Mouse (Mus musculus): ENCODE data around the gene Zfp335. TPM values are rescaled to one million over a fixed set of nuclear protein-coding genes. Genes with fewer than 3 reads are reported as not detected.
A peak's percentile ranks its signal among the peaks of the same experiment; 100 is the strongest.
"Not testable (repeated sequence)": the region's sequence is repeated elsewhere in the genome, so short reads cannot be mapped to it uniquely, and the experiment has no call there.

Zfp335 gene
- polyA plus RNA-seq, 1 experiment from 2014 or later = 9.2 TPM

DNA sequence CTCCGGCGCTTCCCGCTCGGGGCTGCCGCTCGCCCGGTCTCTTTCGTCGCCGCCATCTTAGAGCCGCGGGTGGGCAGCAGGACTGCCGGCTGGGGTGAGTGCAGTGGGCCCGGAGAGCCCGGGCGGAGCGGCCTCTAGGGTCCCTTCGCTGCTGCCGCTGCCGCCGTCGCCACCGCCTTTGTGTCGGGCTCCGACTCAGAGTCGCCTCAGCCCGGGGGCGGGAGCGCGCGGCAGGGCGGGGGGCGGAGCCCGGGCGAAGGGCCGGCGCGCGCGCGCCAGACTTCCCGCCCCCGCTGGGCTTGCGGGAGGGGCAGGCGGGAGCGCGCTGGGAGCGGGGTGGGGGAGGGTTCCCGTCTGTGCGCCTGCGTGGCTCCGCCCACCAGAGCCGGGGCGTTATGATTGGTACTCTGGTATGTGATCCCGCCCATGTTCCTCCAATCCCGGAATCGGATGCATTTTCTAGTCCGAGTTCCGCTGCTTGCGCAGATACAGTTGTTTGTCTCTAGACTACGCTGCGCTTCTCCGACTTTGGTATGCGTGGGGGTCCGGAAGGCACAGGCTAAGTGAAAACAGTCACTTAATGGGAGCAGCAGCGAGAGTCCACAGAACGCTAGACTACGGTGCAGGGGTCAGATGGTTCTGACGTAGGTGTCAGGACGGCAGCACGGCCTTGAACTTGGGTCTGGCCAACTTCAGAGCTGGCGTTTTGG, 31.8 kb downstream of the Zfp335 start:
- H3K4me3 ChIP-seq (ENCODE audit: low read length) = peak overlapping the region; percentile 94
- H3K27me3 ChIP-seq (ENCODE audit: control insufficient read depth, insufficient read depth, low read length) = no peaks in the 10 kb centered on the region
- H3K9me3 ChIP-seq (replicated peaks; ENCODE audit: control insufficient read depth, low read length) = no peaks in the 10 kb centered on the region
- H3K27ac ChIP-seq (ENCODE audit: low read length) = peak overlapping the region; percentile 100
- H3K9ac ChIP-seq (ENCODE audit: low read length) = peak overlapping the region; percentile 100
- H3K4me1 ChIP-seq (ENCODE audit: control insufficient read depth, insufficient read depth, low read length) = peaks cover 20% of the 10 kb centered on the region
- peaks cover 13% of the 10 kb centered on the region for H3K36me3 ChIP-seq (ENCODE audit: control insufficient read depth, insufficient read depth)
- WGBS = under 1% methylated on average over 63 of the region's 72 CpGs
- peak; percentile 89 for ATAC-seq (replicated peaks; ENCODE audit: extremely low read depth, insufficient read depth, low FRiP score)
- peak overlapping the region; percentile 78 for H3K4me2 ChIP-seq (ENCODE audit: low read depth, low read length)

DNA sequence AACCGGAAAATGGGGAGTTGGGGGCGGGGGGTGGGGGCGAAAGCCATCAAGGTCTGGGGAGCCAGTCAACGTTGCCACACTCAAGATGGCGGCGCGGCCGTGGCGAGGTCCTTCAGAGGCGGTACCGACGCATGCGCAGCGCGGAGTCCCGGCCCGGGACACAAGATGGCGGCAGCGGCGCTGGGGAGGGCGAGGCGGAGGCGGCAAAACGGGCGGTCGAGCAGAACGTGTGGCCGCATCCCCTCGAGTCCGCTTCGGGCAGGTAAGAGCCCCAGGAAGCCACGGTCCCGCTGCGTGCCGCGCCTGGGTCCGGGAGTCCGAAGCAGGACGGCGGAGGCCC, 32.4 kb downstream of the Zfp335 start, which contains the start of gene Pcif1:
TSS of gene Pcif1 (plus strand) at position 77 of the 340 bp plus-strand sequence.
- under 1% methylated on average over 39 of the region's 40 CpGs for WGBS
- Histone ChIP-seq H3K4me1 (ENCODE audit: control insufficient read depth, insufficient read depth, low read length) (peaks cover 25% of the 10 kb centered on the region), H3K36me3 (ENCODE audit: control insufficient read depth, insufficient read depth) (peaks cover 13% of the 10 kb centered on the region), H3K27me3 (ENCODE audit: control insufficient read depth, insufficient read depth, low read length) (no peaks in the 10 kb centered on the region), H3K9me3 (replicated peaks; ENCODE audit: control insufficient read depth, low read length) (no peaks in the 10 kb centered on the region), H3K27ac (ENCODE audit: low read length) (peak within 1 kb of the TSS; percentile 100), H3K4me2 (ENCODE audit: low read depth, low read length) (peak within 1 kb of the TSS; percentile 89), H3K9ac (ENCODE audit: low read length) (peak within 1 kb of the TSS; percentile 100), H3K4me3 (ENCODE audit: low read length) (peak within 1 kb of the TSS; percentile 94)
- peak; percentile 85 for ATAC-seq (replicated peaks; ENCODE audit: extremely low read depth, insufficient read depth, low FRiP score)

- peak; percentile 39 for ATAC-seq (replicated peaks; ENCODE audit: extremely low read depth, insufficient read depth, low FRiP score)
- peak overlapping the region; percentile 100 for H3K27ac ChIP-seq (ENCODE audit: low read length)
Measured at GRCm38 (mm10) chr2:164878509-164879227, 32.9 kb downstream of the Zfp335 start.

DNA sequence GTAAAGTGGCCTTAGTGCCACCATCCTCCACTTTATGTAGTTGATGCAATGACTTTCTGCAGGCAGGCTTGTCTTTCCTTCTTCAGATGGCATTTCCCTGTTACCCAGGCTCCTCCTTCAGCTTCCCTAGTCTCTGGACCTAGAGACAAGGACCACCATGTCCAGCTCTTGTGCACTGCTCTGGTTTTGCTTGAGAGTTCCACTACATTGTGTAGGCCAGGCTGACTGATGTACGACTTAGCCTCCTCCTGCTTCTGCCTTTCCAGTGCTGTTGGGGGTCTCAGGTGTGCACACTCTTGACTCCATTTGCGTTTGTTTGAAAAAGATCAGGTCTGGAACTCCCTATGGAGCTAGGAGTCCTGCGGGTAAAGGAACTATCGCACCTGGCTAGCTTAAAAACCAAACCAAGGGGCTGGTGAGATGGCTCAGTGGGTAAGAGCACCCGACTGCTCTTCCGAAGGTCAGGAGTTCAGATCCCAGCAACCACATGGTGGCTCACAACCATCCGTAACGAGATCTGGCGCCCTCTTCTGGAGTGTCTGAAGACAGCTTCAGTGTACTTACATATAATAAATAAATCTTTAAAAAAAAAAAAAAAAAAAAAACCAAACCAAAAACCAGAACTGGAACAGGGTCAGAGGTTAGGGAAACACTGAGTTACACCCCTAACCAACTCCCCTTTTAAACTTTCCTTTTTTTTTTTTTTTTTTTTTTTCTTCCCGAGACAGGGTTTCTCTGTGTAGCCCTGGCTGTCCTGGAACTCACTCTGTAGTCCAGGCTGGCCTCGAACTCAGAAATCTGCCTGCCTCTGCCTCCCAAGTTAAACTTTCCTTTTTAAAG, 34.0 kb downstream of the Zfp335 start:
- Histone ChIP-seq H3K9ac (ENCODE audit: low read length) (peak overlapping the region; percentile 100), H3K4me1 (ENCODE audit: control insufficient read depth, insufficient read depth, low read length) (peaks cover 32% of the 10 kb centered on the region), H3K4me2 (ENCODE audit: low read depth, low read length) (peak overlapping the region; percentile 89), H3K27ac (ENCODE audit: low read length) (peak overlapping the region; percentile 100), H3K4me3 (ENCODE audit: low read length) (peak overlapping the region; percentile 94)
- H3K27me3 ChIP-seq (ENCODE audit: control insufficient read depth, insufficient read depth, low read length); H3K9me3 ChIP-seq (replicated peaks; ENCODE audit: control insufficient read depth, low read length); ATAC-seq (replicated peaks; ENCODE audit: extremely low read depth, insufficient read depth, low FRiP score); H3K36me3 ChIP-seq (ENCODE audit: control insufficient read depth, insufficient read depth): not testable (repeated sequence)
- WGBS = 74% methylated on average over 11 of the region's 11 CpGs

More at GRCm38 (mm10) chr2:164878509-164879227, 32.9 kb downstream of the Zfp335 start:
- Histone ChIP-seq H3K4me2 (ENCODE audit: low read depth, low read length) (peak overlapping the region; percentile 89), H3K9ac (ENCODE audit: low read length) (peak overlapping the region; percentile 100), H3K4me3 (ENCODE audit: low read length) (peak overlapping the region; percentile 94), H3K36me3 (ENCODE audit: control insufficient read depth, insufficient read depth) (peaks cover 10% of the 10 kb centered on the region; the same call in 1 of the 2 replicates), H3K27me3 (ENCODE audit: control insufficient read depth, insufficient read depth, low read length) (no peaks in the 10 kb centered on the region), H3K9me3 (replicated peaks; ENCODE audit: control insufficient read depth, low read length) (no peaks in the 10 kb centered on the region), H3K4me1 (ENCODE audit: control insufficient read depth, insufficient read depth, low read length) (peaks cover 30% of the 10 kb centered on the region)
- 1% methylated on average over 28 of the region's 28 CpGs for WGBS

DNA sequence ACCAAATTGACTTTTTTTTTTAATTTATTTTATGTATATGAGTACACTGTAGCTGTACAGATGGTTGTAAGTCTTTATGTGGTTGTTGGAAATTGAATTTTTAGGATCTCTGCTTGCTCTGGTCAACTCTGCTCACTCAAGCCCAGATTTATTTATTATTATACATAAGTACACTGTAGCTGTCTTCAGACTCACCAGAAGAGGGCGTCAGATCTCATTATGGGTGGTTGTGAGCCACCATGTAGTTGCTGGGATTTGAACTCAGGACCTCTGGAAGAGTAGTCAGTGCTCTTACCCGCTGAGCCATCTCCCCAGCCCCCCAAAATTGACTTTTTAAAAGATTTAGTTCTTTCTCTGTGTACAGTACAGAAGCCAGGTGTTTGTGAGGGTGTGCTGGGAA, 35.9 kb downstream of the Zfp335 start:
- H3K9ac ChIP-seq (ENCODE audit: low read length); H3K9me3 ChIP-seq (replicated peaks; ENCODE audit: control insufficient read depth, low read length); H3K4me3 ChIP-seq (ENCODE audit: low read length); H3K4me2 ChIP-seq (ENCODE audit: low read depth, low read length); H3K27me3 ChIP-seq (ENCODE audit: control insufficient read depth, insufficient read depth, low read length); H3K36me3 ChIP-seq (ENCODE audit: control insufficient read depth, insufficient read depth); ATAC-seq (replicated peaks; ENCODE audit: extremely low read depth, insufficient read depth, low FRiP score); H3K27ac ChIP-seq (ENCODE audit: low read length): not testable (repeated sequence)
- 45% methylated on average over 2 of the region's 2 CpGs for WGBS
- peaks cover 27% of the 10 kb centered on the region for H3K4me1 ChIP-seq (ENCODE audit: control insufficient read depth, insufficient read depth, low read length)

GRCm38 (mm10) chr2:164874239-164874769, 37.3 kb downstream of the Zfp335 start:
- H3K36me3 ChIP-seq (ENCODE audit: control insufficient read depth, insufficient read depth) = 0 out of 2 replicates have a peak, but pooled peaks cover 2% of the 10 kb centered on the region
- peak; percentile 24; the same call in 1 of the 2 replicates for ATAC-seq (replicated peaks; ENCODE audit: extremely low read depth, insufficient read depth, low FRiP score)

DNA sequence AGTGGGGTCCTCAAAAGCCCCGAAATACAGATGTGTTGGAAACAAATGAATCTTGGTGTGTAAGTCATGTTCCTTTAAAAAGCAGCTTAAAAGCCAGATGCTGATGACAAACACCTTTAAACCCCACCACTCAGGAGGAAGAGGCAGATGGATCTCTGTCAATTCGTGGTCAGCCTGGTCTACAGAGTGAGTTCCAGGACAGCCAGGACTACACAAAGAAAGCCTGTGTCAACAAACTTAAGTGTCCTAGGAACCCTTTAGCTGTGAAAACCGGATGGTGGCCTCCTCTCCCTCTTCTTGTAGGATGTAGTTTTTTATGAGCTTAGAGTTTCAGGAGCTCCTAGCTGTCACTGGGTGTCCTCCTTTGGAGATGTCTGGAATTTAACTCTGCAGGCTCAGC, 37.9 kb downstream of the Zfp335 start:
- WGBS = 48% methylated on average over 3 of the region's 3 CpGs
- no peak overlapping the region for H3K4me3 ChIP-seq (ENCODE audit: low read length)
- ATAC-seq (replicated peaks; ENCODE audit: extremely low read depth, insufficient read depth, low FRiP score) = no peak
- H3K27me3 ChIP-seq (ENCODE audit: control insufficient read depth, insufficient read depth, low read length) = no peaks in the 10 kb centered on the region
- peaks cover 24% of the 10 kb centered on the region for H3K4me1 ChIP-seq (ENCODE audit: control insufficient read depth, insufficient read depth, low read length)
- H3K27ac ChIP-seq (ENCODE audit: low read length) = peak overlapping the region; percentile 89
- H3K36me3 ChIP-seq (ENCODE audit: control insufficient read depth, insufficient read depth) = 0 out of 2 replicates have a peak, but pooled peaks cover 2% of the 10 kb centered on the region
- H3K9ac ChIP-seq (ENCODE audit: low read length) = peak overlapping the region; percentile 38
- no peak overlapping the region for H3K4me2 ChIP-seq (ENCODE audit: low read depth, low read length)
- no peaks in the 10 kb centered on the region for H3K9me3 ChIP-seq (replicated peaks; ENCODE audit: control insufficient read depth, low read length)

More at GRCm38 (mm10) chr2:164874239-164874769, 37.3 kb downstream of the Zfp335 start:
- H3K27me3 ChIP-seq (ENCODE audit: control insufficient read depth, insufficient read depth, low read length) = no peaks in the 10 kb centered on the region
- H3K27ac ChIP-seq (ENCODE audit: low read length) = peak overlapping the region; percentile 89
- 14% methylated on average over 1 of the region's 1 CpGs for WGBS
- H3K9me3 ChIP-seq (replicated peaks; ENCODE audit: control insufficient read depth, low read length) = no peaks in the 10 kb centered on the region
- H3K4me3 ChIP-seq (ENCODE audit: low read length) = no peak overlapping the region
- H3K9ac ChIP-seq (ENCODE audit: low read length) = peak overlapping the region; percentile 42; the same call in 1 of the 2 replicates
- H3K4me1 ChIP-seq (ENCODE audit: control insufficient read depth, insufficient read depth, low read length) = peaks cover 24% of the 10 kb centered on the region
- peak overlapping the region; percentile 12; the same call in 1 of the 2 replicates for H3K4me2 ChIP-seq (ENCODE audit: low read depth, low read length)

- Histone ChIP-seq H3K4me1 (ENCODE audit: control insufficient read depth, insufficient read depth, low read length) (peaks cover 23% of the 10 kb centered on the region), H3K9me3 (replicated peaks; ENCODE audit: control insufficient read depth, low read length) (peaks cover 7% of the 10 kb centered on the region), H3K9ac (ENCODE audit: low read length) (no peak overlapping the region), H3K27me3 (ENCODE audit: control insufficient read depth, insufficient read depth, low read length) (no peaks in the 10 kb centered on the region), H3K4me2 (ENCODE audit: low read depth, low read length) (no peak overlapping the region), H3K36me3 (ENCODE audit: control insufficient read depth, insufficient read depth) (no peaks in the 10 kb centered on the region), H3K27ac (ENCODE audit: low read length) (no peak overlapping the region), H3K4me3 (ENCODE audit: low read length) (no peak overlapping the region)
- ATAC-seq (replicated peaks; ENCODE audit: extremely low read depth, insufficient read depth, low FRiP score) = no peak
- WGBS = 50% methylated on average over 6 of the region's 6 CpGs
Measured at GRCm38 (mm10) chr2:164871602-164872303, 39.8 kb downstream of the Zfp335 start.

Data from heart, embryonic 16.5 days (tissue).